Comparison of ENCODE assay signal across 34 mouse cellular contexts in genomic region chr4:135599497-135600182, GRCm38 (mm10). TPM values are rescaled to one million over a fixed set of nuclear protein-coding genes. Genes with fewer than 3 reads are reported as not detected.
A peak's percentile ranks its signal among the peaks of the same experiment; 100 is the strongest.
DNase-seq lines count a peak whose midpoint lies in the region; ATAC-seq and TF ChIP-seq lines count a peak whose summit lies in the region.
"Had no signal": no experiment of that assay in that cellular context is flagged by ENCODE, and none has a peak within 500 bp of the region (broad histone marks: within the 10 kb centered on the region; RNA-seq: fewer than 3 reads in every experiment).

No protein-coding gene starts in this region.

- peaks cover 5% of the 10 kb centered on the region; the same call in 1 of the 2 replicates for H3K27me3 ChIP-seq in heart, embryonic 12.5 days (replicated peaks)
- H3K27me3 ChIP-seq in MEL (ENCODE audit: control insufficient read depth in 1 of 2, insufficient read depth in 2 of 2, low read length in 2 of 2), result no peaks in the 10 kb centered on the region; a peak in 1 of 4 replicates
- no peaks in the 10 kb centered on the region for H3K27me3 ChIP-seq in intestine, embryonic 16.5 days (replicated peaks; ENCODE audit: control insufficient read depth, insufficient read depth, low read length)
- no peaks in the 10 kb centered on the region for H3K27me3 ChIP-seq in stomach, postnatal 0 days (ENCODE audit: control insufficient read depth, insufficient read depth, low read length)
- H3K27me3 ChIP-seq in midbrain, embryonic 10.5 days (ENCODE audit: low read depth, poor library complexity, severe bottlenecking), result no peaks in the 10 kb centered on the region
- H3K27me3 ChIP-seq: heart, embryonic 13.5 days; limb, embryonic 12.5 days; liver, embryonic 15.5 days; midbrain, embryonic 13.5 days; stomach, embryonic 15.5 days had no signal

- no peak overlapping the region for H3K4me2 ChIP-seq in heart, embryonic 12.5 days
- peak overlapping the region; percentile 5; the same call in 1 of the 2 replicates for H3K4me2 ChIP-seq in intestine, embryonic 16.5 days (ENCODE audit: low read depth, low read length)
- H3K4me2 ChIP-seq in stomach, postnatal 0 days (replicated peaks; ENCODE audit: low read depth), result no peak overlapping the region
- H3K4me2 ChIP-seq: heart, embryonic 13.5 days; limb, embryonic 12.5 days; liver, embryonic 15.5 days; lung, embryonic 14.5 days; midbrain, embryonic 13.5 days; stomach, embryonic 15.5 days had no signal

- intact Hi-C loops in heart, postnatal 14 days (cut with DNase I), result no loop called here

- TF ChIP-seq POLR2A in MEL (IDR thresholded peaks at IDR 0.05; ENCODE audit: control insufficient read depth in 1 of 2, insufficient read depth in 1 of 2, low read depth in 1 of 2, low read length in 2 of 2, poor library complexity in 1 of 2), result no peak

- no peaks in the 10 kb centered on the region for H3K79me2 ChIP-seq in MEL (ENCODE audit: control insufficient read depth, insufficient read depth, low read length, poor library complexity)

- 0 out of 2 replicates have a peak, but pooled peaks cover 3% of the 10 kb centered on the region for H3K9me3 ChIP-seq in heart, embryonic 12.5 days (replicated peaks)
- H3K9me3 ChIP-seq in MEL (replicated peaks; ENCODE audit: insufficient read depth, low read length), result no peaks in the 10 kb centered on the region
- no peaks in the 10 kb centered on the region for H3K9me3 ChIP-seq in intestine, embryonic 16.5 days (ENCODE audit: control insufficient read depth, low read length)
- H3K9me3 ChIP-seq in stomach, postnatal 0 days (ENCODE audit: control insufficient read depth, low read length), result no peaks in the 10 kb centered on the region
- H3K9me3 ChIP-seq in midbrain, embryonic 10.5 days (replicated peaks), result no peaks in the 10 kb centered on the region
- H3K9me3 ChIP-seq: G1E; heart, embryonic 13.5 days; hindbrain, embryonic 10.5 days; limb, embryonic 12.5 days; liver, embryonic 15.5 days; midbrain, embryonic 13.5 days; stomach, embryonic 15.5 days had no signal

- no peak for TF ChIP-seq CTCF in MEL (IDR thresholded peaks at IDR 0.05 in 2 of 3, conservative IDR thresholded peaks at IDR 0.05 in 1 of 3; ENCODE audit: control insufficient read depth in 1 of 3, insufficient read depth in 1 of 3, low read depth in 2 of 3, low read length in 3 of 3, poor library complexity in 1 of 3, severe bottlenecking in 1 of 3)
- 0 out of 2 replicates have a peak, but pooled peaks have one; percentile 9 for TF ChIP-seq CTCF in stomach, postnatal 0 days (IDR thresholded peaks at IDR 0.05; ENCODE audit: low read depth)

- no peak for DNase-seq in heart, postnatal 14 days
- no peak for DNase-seq in MEL (ENCODE audit: low read depth, low spot score)
- peak; percentile 68 for DNase-seq in stomach, postnatal 0 days (ENCODE audit: low spot score)
- DNase-seq in midbrain, embryonic 10.5 days (ENCODE audit: low spot score), result no peak
- no peak for DNase-seq in heart, adult 9 months (ENCODE audit: low spot score in 2 of 2)
- DNase-seq in thymus, postnatal 14 days, result no peak
- DNase-seq: cerebellum, adult 8-10 months; cerebellum, postnatal 36 days; gastrocnemius, postnatal 36 days; heart, adult 18-20 months; heart, postnatal 10 days; kidney, postnatal 14 days; lung, embryonic 14.5 days; lung, postnatal 36 days; right cerebral cortex, postnatal 14 days; thymus, adult 18-20 months; thymus, postnatal 4 days had no signal

- 0 out of 2 replicates have a peak, but pooled peaks have one; percentile 61 for ATAC-seq in heart, embryonic 12.5 days (ENCODE audit: insufficient number of reproducible peaks, low FRiP score)
- ATAC-seq in intestine, embryonic 16.5 days, result peak; percentile 65
- ATAC-seq in stomach, postnatal 0 days (ENCODE audit: low FRiP score, low TSS enrichment), result peak; percentile 74
- ATAC-seq: activated CD4-positive, CD25-positive, alpha-beta regulatory T cell, adult 4 months; forebrain, embryonic 14.5 days; hindbrain, embryonic 16.5 days; midbrain, embryonic 13.5 days had no signal

- no peak overlapping the region for H3K27ac ChIP-seq in heart, embryonic 12.5 days (ENCODE audit: poor library complexity, severe bottlenecking)
- H3K27ac ChIP-seq in MEL (ENCODE audit: control insufficient read depth, low read depth, low read length), result no peak overlapping the region
- peak overlapping the region; percentile 61; the same call in 1 of the 2 replicates for H3K27ac ChIP-seq in intestine, embryonic 16.5 days (ENCODE audit: low read length)
- H3K27ac ChIP-seq in stomach, postnatal 0 days (replicated peaks), result peak overlapping the region; percentile 71
- H3K27ac ChIP-seq in midbrain, embryonic 10.5 days (replicated peaks), result no peak overlapping the region
- H3K27ac ChIP-seq: heart, embryonic 13.5 days; hindbrain, embryonic 10.5 days; layer of hippocampus, adult 2 months; left cerebral cortex, adult 2 months; limb, embryonic 12.5 days; liver, embryonic 15.5 days; midbrain, embryonic 13.5 days; stomach, embryonic 15.5 days had no signal

- WGBS in heart, embryonic 12.5 days, result 76% methylated on average over 7 of the region's 7 CpGs
- 72% methylated on average over 7 of the region's 7 CpGs for WGBS in intestine, embryonic 16.5 days
- 70% methylated on average over 7 of the region's 7 CpGs for WGBS in stomach, postnatal 0 days
- 82% methylated on average over 7 of the region's 7 CpGs for WGBS in midbrain, embryonic 10.5 days

- TF ChIP-seq EP300 in MEL (IDR thresholded peaks at IDR 0.05; ENCODE audit: low read depth in 1 of 2, low read length in 2 of 2), result no peak
- TF ChIP-seq EP300 in stomach, postnatal 0 days (optimal IDR thresholded peaks at IDR 0.05), result no peak

- H3K9ac ChIP-seq in heart, embryonic 12.5 days, result no peak overlapping the region
- H3K9ac ChIP-seq in MEL (ENCODE audit: control insufficient read depth, low read depth, low read length, poor library complexity, severe bottlenecking), result no peak overlapping the region
- no peak overlapping the region for H3K9ac ChIP-seq in intestine, embryonic 16.5 days (ENCODE audit: low read depth, low read length)
- H3K9ac ChIP-seq in stomach, postnatal 0 days (ENCODE audit: low read length), result no peak overlapping the region
- H3K9ac ChIP-seq: heart, embryonic 13.5 days; limb, embryonic 12.5 days; liver, embryonic 15.5 days; lung, embryonic 14.5 days; midbrain, embryonic 13.5 days; stomach, embryonic 15.5 days had no signal

- no peak overlapping the region for H3K4me3 ChIP-seq in heart, embryonic 12.5 days
- no peak overlapping the region for H3K4me3 ChIP-seq in MEL (ENCODE audit: control insufficient read depth in 1 of 2, insufficient read depth in 1 of 2, low read depth in 2 of 2, low read length in 2 of 2)
- H3K4me3 ChIP-seq in intestine, embryonic 16.5 days (ENCODE audit: low read length), result no peak overlapping the region
- no peak overlapping the region for H3K4me3 ChIP-seq in stomach, postnatal 0 days (ENCODE audit: low read depth, low read length)
- H3K4me3 ChIP-seq in midbrain, embryonic 10.5 days, result no peak overlapping the region
- H3K4me3 ChIP-seq: heart, embryonic 13.5 days; hindbrain, embryonic 10.5 days; layer of hippocampus, adult 2 months; left cerebral cortex, adult 2 months; limb, embryonic 12.5 days; liver, embryonic 15.5 days; midbrain, embryonic 13.5 days; stomach, embryonic 15.5 days had no signal

- peaks cover 17% of the 10 kb centered on the region; the same call in 1 of the 2 replicates for H3K4me1 ChIP-seq in heart, embryonic 12.5 days (replicated peaks)
- H3K4me1 ChIP-seq in MEL (ENCODE audit: control insufficient read depth in 1 of 2, insufficient read depth in 2 of 2, low read length in 2 of 2), result peaks cover 0 to 7% of the 10 kb centered on the region in 2 experiments; a peak in 1 of 4 replicates
- peaks cover 13% of the 10 kb centered on the region for H3K4me1 ChIP-seq in intestine, embryonic 16.5 days (ENCODE audit: control insufficient read depth, insufficient read depth, low read length)
- H3K4me1 ChIP-seq in stomach, postnatal 0 days (replicated peaks; ENCODE audit: control insufficient read depth, insufficient read depth), result 0 out of 2 replicates have a peak, but pooled peaks cover 2% of the 10 kb centered on the region
- H3K4me1 ChIP-seq in midbrain, embryonic 10.5 days, result peaks cover 11% of the 10 kb centered on the region
- H3K4me1 ChIP-seq: liver, embryonic 15.5 days; stomach, embryonic 15.5 days had no signal

- H3K36me3 ChIP-seq in heart, embryonic 12.5 days, result no peaks in the 10 kb centered on the region
- no peaks in the 10 kb centered on the region for H3K36me3 ChIP-seq in MEL (ENCODE audit: control insufficient read depth in 1 of 2, insufficient read depth in 2 of 2, low read length in 2 of 2)
- H3K36me3 ChIP-seq in intestine, embryonic 16.5 days (ENCODE audit: control insufficient read depth, insufficient read depth, low read length), result no peaks in the 10 kb centered on the region
- H3K36me3 ChIP-seq in stomach, postnatal 0 days (ENCODE audit: control insufficient read depth, insufficient read depth, low read length), result no peaks in the 10 kb centered on the region
- H3K36me3 ChIP-seq in midbrain, embryonic 10.5 days, result no peaks in the 10 kb centered on the region
- H3K36me3 ChIP-seq: G1E; heart, embryonic 13.5 days; hindbrain, embryonic 10.5 days; limb, embryonic 12.5 days; liver, embryonic 15.5 days; midbrain, embryonic 13.5 days; stomach, embryonic 15.5 days had no signal

- no peak for TF ChIP-seq RAD21 in MEL (IDR thresholded peaks at IDR 0.05; ENCODE audit: low read depth, low read length)

TF ChIP-seq in MEL, 35 proteins besides CTCF, POLR2A, EP300 and RAD21:
- TF ChIP-seq USF1 (IDR thresholded peaks at IDR 0.05; ENCODE audit: low read depth, low read length), result 0 out of 2 replicates have a peak, but pooled peaks have one; percentile 27
- no peak for TF ChIP-seq ZNF384 (IDR thresholded peaks at IDR 0.05; ENCODE audit: low read depth, low read length)

RNA-seq across cellular contexts. Expression of gene Grhl3, which starts 26.2 kb away (rescaled TPM):
- polyA plus RNA-seq in heart, embryonic 12.5 days (2016; fragmentation: Nextera tagmentation; extraction: Ambion mirVana), result 6.0 and 6.8 TPM in 2 replicates
- total RNA-seq in heart, postnatal 14 days (2021), result not detected
- total RNA-seq in MEL (2012; rRNA removed), result not detected in 2 replicates
- polyA plus RNA-seq in MEL (2012; ENCODE audit: insufficient read depth in 1 of 2, insufficient read length in 2 of 2, low read depth in 1 of 2, low replicate concordance in 2 of 2, missing spikeins in 1 of 2), result not detected
- 2.5 and 2.9 TPM in 2 replicates for polyA plus RNA-seq in intestine, embryonic 16.5 days (2015; fragmentation: Nextera tagmentation; extraction: Ambion mirVana)
- 52.5 and 53.3 TPM in 2 replicates for polyA plus RNA-seq in stomach, postnatal 0 days (2015; fragmentation: Nextera tagmentation; extraction: Ambion mirVana)
- 1.3 and 2.5 TPM in 2 replicates for polyA plus RNA-seq in midbrain, embryonic 10.5 days (2016; fragmentation: Nextera tagmentation; extraction: Ambion mirVana)
- total RNA-seq: adrenal gland, postnatal 36 days; G1E; heart, adult 18-20 months; megakaryocyte, adult 5-6 weeks had no signal
- polyA plus RNA-seq: activated CD4-positive, CD25-positive, alpha-beta regulatory T cell, adult 4 months; adrenal gland, adult 2 months; G1E had no signal

Comparison
In these comparisons a context has a peak if more than half of its experiments do, and no peak if none do; other contexts are left out.
1. H3K27ac ChIP-seq: peak in intestine, embryonic 16.5 days (single experiment) and stomach, postnatal 0 days (single experiment); none in heart, embryonic 12.5 days (single experiment), MEL (single experiment) and midbrain, embryonic 10.5 days (single experiment).
2. Peak in every context shown above with its lines, with median percentiles within 50 percentile points of each other: ATAC-seq.